Mouse (Mus musculus) induced T-regulatory cell, adult 2 months (primary cell): ENCODE measurements around the gene Fam129b.

Experiments used
- DNase-seq: peaks from one replicate; pipeline ENCODE4 v3.0.0-alpha.2; 2012; ENCODE audit warnings: low read depth

The Fam129b gene

GRCm38 (mm10) chr2:32924306-32924844, 48.5 kb downstream of the Fam129b start:
- no peak for DNase-seq

- no peak for DNase-seq
These were observed 50.6 kb downstream of the Fam129b start for GRCm38 (mm10) chr2:32926330-32927075.

GRCm38 (mm10) chr2:32927624-32928234, 51.8 kb downstream of the Fam129b start:
- DNase-seq: no peak

DNA sequence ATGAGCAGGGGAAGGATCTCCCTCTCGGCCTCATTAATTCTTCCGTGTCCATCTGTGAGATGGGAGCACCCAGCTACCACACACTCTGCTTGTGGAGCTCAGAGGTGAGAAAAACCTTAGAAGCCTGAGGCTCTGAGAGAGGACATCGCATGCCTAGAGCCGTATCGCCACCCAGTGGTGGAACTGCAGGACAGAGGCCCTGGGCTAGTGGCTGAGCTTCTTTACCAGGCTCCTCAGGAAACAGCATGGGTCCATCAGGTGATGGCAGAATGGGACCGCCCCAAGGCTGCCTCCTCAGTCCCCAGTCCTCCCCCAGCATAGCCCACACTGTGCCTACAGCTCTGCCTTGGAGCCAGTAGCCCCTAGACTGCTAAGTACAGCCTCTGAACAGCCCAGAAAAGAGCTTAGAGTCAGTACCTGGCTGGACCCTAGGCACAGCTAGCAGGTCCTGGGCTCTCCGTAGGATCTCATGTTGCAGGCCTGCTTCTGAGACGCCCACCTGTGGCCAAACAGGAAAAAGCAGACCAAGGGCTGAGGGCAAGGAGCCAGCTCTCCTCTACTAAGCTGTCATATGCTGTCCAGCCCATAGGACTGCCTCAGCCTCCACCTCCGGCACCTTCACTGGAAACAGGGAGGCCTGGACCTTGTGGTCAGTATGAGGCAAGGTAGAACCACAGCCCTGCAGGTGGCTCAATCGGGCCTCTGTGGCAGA, 52.5 kb downstream of the Fam129b start:
- peak; percentile 78 for DNase-seq

DNA sequence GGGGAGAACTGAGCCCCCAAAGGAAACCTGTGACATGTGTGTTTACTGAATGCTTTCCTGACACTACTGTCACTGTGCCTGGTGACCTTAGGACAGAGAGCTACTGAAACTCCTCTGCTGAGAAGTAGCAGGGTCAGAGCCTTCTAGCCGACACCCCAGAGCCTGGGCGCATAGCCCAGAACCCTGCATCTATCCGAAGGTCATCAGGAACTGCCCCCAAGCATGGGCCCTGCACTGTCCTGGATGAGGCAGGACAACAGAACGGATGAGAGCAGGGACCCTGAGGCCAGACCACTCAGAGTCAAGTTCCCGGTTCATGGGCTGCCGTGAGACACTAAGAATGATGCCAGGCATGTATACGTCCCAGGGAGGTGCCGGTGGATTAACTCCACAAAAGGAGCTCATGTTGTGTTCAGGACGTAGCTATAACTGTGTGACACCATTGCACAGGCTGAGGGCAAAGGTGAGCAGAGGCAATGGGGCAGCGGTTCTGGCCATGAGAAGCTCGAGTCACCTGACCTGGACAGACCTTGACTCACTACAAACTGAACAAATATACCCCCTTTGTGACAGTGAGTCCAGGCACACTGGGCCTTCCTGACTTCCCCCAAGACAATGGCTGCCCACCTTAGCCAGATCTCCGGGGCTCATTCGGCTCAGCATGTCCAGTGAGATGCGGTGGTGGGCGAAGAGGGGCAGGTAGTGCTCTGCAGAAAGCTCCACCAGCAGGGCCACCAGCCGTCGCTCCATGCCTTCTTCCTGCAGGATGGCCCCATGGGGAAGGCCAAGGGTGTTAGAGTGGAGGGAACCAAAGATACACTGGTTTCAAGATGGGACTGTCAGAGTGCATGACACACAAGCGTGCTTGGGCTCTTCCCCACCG, 53.3 kb downstream of the Fam129b start:
- no peak for DNase-seq

DNA sequence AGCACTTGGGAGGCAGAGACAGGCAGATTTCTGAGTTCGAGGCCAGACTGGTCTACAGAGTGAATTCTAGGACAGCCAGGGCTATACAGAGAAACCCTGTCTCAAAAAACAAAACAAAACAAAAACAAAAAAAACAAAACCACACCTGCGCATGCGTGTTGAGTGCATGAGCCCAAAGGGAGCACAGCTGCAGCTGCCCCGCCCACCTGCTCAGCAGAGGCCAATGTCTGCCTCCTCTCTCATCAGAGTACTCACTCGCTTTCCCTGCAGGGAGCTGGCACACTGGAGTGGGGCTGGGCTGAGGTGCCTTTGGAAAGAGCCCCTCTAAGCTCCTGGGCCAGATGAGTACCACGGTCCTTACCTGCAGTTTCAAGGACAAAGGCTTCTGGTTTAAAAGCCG, 55.8 kb downstream of the Fam129b start:
- peak; percentile 90 for DNase-seq

- no peak for DNase-seq
These were observed 62.8 kb downstream of the Fam129b start for GRCm38 (mm10) chr2:32938741-32939140.

DNA sequence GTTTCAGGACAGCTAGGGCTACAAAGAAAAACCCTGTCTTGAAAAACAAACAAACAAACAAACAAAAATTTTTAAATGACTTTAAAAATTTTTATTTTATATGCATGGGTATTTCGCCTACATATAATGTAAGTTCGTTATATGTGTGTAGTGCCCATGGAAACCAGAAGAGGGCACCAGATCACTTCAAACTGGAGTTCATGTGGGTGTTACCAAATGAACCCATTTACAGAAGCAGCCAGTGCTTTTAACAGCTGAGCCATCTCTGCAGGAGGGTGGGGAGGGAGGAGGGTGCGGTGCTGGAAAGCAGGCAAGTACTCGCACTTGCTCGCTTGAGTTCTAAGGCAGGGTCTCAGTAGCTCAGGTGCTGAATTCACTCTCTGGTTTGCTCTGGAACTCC, 63.5 kb downstream of the Fam129b start:
- DNase-seq: peak; percentile 80

GRCm38 (mm10) chr2:32940483-32940882, 64.6 kb downstream of the Fam129b start:
- no peak for DNase-seq

GRCm38 (mm10) chr2:32947454-32947853, 71.5 kb downstream of the Fam129b start:
- no peak for DNase-seq

DNA sequence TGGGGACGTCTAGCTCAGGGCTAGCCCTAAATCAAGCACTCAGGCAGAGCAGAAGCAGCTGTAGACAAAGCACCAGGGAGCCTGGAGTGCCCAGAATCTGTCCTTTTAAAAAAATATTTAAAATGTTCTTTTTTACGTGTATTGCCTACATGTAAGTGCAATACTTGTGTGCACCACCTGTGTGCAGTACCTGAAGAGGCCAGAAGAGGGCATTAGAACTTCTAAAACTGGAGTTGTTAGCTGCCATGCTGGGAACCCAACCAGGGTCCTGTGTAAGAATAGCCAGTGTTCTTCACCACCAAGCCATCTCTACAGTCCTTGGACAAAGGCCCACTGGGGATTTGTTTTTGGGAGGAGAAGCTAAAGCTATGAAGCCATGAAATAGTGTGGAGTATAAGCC, 78.7 kb downstream of the Fam129b start:
- peak; percentile 41 for DNase-seq

DNA sequence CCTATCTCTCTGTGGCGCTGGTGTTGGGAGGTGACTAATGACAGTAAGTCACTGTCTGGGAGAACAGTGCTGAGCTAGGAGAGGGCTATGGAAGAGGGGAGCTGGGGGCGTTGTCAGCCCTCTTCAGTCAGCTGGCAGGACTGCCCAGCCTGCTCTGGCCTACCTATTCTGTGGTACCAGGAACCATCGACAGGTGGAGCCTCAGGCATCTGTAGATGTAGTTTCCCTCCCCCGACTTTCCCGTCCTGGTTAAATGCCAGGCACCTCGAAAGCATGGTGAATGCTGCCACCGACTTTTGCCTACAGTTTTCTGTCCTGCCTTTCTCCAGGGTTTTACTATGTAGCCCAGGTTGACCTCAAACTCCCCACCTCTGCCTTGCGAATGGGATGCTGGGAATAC, 81.4 kb downstream of the Fam129b start:
- peak; percentile 48 for DNase-seq

DNA sequence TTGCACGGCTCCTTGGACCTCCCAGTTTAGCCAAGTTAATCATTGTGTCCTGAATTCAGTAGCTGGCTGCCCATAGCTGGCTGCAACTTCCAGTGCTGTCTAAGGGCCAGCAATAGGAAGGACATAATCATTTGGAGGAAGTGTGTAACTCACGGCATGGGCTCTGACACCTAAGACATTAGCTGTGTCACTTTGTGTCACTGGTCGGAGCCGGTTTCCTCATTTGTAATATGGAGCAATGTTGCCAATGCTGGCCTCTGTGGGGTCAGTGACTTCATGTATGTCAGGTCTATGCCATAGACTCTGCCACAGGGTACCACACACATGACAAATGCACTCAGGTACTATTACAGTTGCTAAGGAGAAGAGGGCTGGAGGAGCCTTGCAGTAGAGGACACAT, 84.4 kb downstream of the Fam129b start:
- DNase-seq: no peak

DNA sequence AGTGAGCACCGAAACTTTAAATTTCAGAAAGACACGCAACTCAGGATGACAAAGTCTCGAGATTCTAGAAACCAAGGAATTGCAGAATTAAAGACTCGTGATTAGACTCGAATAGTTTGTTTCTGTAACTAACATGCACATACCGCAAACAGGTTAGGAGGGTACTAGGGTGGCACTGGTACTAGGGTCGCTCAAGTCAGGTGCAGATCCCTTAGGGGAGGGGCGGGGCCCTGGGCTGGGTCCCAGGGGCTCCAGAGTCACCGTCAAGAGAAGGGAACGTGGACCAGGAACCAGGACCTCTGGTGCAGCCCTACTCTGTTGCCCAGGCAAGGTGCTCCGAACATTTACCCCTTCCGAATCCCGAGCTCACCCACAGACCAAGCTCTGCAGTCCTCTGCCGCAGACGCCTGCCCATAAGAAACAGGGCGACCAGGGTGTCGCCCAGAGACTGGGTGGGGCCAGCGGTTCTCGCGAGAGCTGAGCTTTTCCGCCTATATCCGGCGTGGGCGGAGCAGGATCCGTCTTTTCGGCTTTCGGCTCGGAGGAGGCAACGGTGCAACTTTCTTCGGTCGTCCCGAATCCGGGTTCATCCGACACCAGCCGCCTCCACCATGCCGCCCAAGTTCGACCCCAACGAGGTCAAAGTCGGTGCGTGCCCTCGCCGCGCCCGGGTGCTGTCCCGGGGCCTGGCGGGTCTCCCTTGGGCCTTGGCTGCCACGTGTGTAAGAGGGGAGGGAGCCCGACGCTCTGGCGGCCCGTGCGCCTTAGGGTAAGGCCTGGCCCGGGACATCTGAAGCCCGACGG, 85.5 kb downstream of the Fam129b start, which contains the start of the genes Rpl12 and Lrsam1:
Gene Rpl12 (plus strand): TSS at position 368 of the 804 bp plus-strand sequence.
Gene Lrsam1 (minus strand): TSS at position 423 of the 804 bp plus-strand sequence.
- DNase-seq: peak; percentile 97

GRCm38 (mm10) chr2:32962062-32962874, 86.4 kb downstream of the Fam129b start:
- no peak for DNase-seq

DNA sequence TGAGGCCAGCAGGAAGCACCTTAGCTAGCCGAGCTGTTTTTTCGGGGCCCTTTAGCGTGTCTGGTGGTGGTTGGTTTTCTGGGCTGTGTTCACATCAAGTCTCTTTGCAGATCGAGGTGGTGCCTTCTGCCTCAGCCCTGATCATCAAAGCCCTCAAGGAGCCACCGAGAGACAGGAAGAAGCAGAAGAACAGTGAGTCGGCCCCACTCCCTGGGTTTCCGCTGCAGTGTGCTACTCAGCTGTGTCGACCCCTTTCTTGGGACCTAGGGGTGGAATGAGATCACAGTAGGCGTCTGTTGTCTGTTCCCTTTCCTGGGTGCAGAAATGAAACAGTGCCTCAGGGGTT, 86.9 kb downstream of the Fam129b start:
- peak; percentile 66 for DNase-seq

GRCm38 (mm10) chr2:32963544-32963943, 87.6 kb downstream of the Fam129b start:
- DNase-seq: peak; percentile 42

DNA sequence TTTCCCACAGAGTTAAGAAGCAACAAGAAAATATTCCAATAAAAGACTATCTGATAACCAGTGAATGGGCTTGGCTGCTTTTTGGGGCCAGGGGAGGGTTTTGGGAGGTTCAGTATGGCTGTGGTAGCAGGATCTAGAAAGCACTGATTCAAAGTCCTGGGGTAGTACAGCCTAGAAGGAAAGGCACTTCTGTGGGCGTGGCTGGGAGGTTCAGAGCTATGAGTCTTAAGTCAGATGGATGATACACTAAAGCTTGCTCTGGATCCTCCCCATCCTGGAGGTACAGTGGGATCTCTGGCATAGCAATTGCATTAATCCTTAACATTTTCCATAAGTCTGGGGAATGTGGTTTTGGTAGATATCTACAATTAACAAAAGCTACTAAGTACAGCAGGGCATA, 88.1 kb downstream of the Fam129b start:
- no peak for DNase-seq

DNA sequence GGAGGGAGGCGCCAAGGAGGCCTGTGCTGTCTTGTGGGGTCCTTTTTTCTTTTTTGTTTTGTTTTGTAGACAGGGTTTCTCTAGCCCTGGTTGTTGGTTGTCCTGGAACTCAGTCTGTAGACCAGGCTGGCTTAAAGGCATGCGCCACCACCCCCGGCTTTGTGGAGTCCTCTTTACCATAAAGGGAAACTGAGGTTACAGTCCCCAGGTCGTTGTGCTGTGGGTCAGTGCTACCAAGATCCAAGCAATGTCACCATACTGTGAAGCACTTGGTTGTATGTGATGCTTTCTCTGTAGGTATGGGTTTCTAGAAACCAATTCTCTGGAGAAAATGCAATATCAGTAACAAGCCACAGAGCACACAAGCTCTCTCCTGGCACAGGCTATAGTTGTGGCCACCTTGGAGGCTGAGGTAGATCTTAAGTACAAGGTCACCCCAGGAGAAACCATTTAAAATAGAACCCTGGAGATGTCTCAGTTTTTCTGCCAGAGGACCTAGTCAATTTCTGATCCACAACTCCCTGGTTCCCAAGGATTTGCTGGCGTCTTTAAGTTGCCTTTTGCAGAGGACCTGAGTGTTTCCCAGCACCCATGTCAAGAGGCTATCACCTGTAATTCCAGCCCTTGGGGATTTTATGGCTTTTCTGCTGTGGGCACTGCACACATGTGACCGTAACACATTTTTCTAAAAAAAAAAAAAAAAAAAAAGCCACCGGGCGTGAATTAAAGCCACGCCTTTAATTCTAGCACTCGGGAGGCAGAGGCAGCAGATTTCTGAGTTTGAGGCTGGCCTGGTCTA, 88.9 kb downstream of the Fam129b start:
- DNase-seq: peak; percentile 26
